Mouse (Mus musculus) embryo, embryonic 11 days (tissue): ENCODE results near the gene Tenm3.
A peak's percentile ranks its signal among the peaks of the same experiment; 100 is the strongest.

Experiments
- DNase-seq: peaks from one replicate; pipeline ENCODE4 v3.0.0-alpha.2; 2015

Gene Tenm3

GRCm38 (mm10) chr8:48740147-48740881 is 103.4 kb downstream of the Tenm3 start:
- peak; percentile 9 for DNase-seq

GRCm38 (mm10) chr8:48733731-48734130 is 110.0 kb downstream of the Tenm3 start:
- no peak for DNase-seq

GRCm38 (mm10) chr8:48733057-48733456 is 110.7 kb downstream of the Tenm3 start:
- no peak for DNase-seq

GRCm38 (mm10) chr8:48730701-48731100 is 113.0 kb downstream of the Tenm3 start:
- DNase-seq = no peak

- no peak for DNase-seq
Measured at GRCm38 (mm10) chr8:48728833-48729690, 114.7 kb downstream of the Tenm3 start.

- no peak for DNase-seq
Measured at GRCm38 (mm10) chr8:48728006-48728405, 115.7 kb downstream of the Tenm3 start.

GRCm38 (mm10) chr8:48722744-48723143 is 121.0 kb downstream of the Tenm3 start:
- DNase-seq = peak; percentile 28

- DNase-seq = no peak
Measured at GRCm38 (mm10) chr8:48722318-48722717, 121.4 kb downstream of the Tenm3 start.

GRCm38 (mm10) chr8:48721376-48721775 is 122.4 kb downstream of the Tenm3 start:
- no peak for DNase-seq

GRCm38 (mm10) chr8:48715616-48716015 is 128.1 kb downstream of the Tenm3 start:
- DNase-seq = no peak

GRCm38 (mm10) chr8:48706666-48707065 is 137.1 kb downstream of the Tenm3 start:
- DNase-seq = no peak

GRCm38 (mm10) chr8:48704885-48705515 is 138.8 kb downstream of the Tenm3 start:
- no peak for DNase-seq

GRCm38 (mm10) chr8:48704485-48704884 is 139.3 kb downstream of the Tenm3 start:
- no peak for DNase-seq

GRCm38 (mm10) chr8:48690665-48691395 is 152.9 kb downstream of the Tenm3 start:
- peak; percentile 36 for DNase-seq

- no peak for DNase-seq
Measured at GRCm38 (mm10) chr8:48688706-48689105, 155.0 kb downstream of the Tenm3 start.

- no peak for DNase-seq
Measured at GRCm38 (mm10) chr8:48688188-48688587, 155.6 kb downstream of the Tenm3 start.

GRCm38 (mm10) chr8:48673476-48673875 is 170.3 kb downstream of the Tenm3 start:
- DNase-seq = no peak

GRCm38 (mm10) chr8:48672471-48672870 is 171.3 kb downstream of the Tenm3 start:
- no peak for DNase-seq

GRCm38 (mm10) chr8:48671318-48671717 is 172.4 kb downstream of the Tenm3 start:
- DNase-seq = no peak

- no peak for DNase-seq
Measured at GRCm38 (mm10) chr8:48670895-48671294, 172.9 kb downstream of the Tenm3 start.

GRCm38 (mm10) chr8:48670387-48670786 is 173.4 kb downstream of the Tenm3 start:
- no peak for DNase-seq

- DNase-seq = no peak
Measured at GRCm38 (mm10) chr8:48665193-48665592, 178.6 kb downstream of the Tenm3 start.

GRCm38 (mm10) chr8:48659226-48659625 is 184.5 kb downstream of the Tenm3 start:
- no peak for DNase-seq
